Mouse (Mus musculus): ENCODE measurements around the gene Pxdc1.

Pxdc1 gene

GRCm38 (mm10) chr13:34650371-34650770 is 2.9 kb downstream of the Pxdc1 start:
- no peak for DNase-seq

- no peak for DNase-seq
These were observed 5.5 kb downstream of the Pxdc1 start for GRCm38 (mm10) chr13:34647751-34648150.

GRCm38 (mm10) chr13:34647221-34647620 is 6.1 kb downstream of the Pxdc1 start:
- no peak for DNase-seq

GRCm38 (mm10) chr13:34646240-34646750 is 7.0 kb downstream of the Pxdc1 start:
- no peak for DNase-seq

GRCm38 (mm10) chr13:34645519-34645918 is 7.8 kb downstream of the Pxdc1 start:
- DNase-seq: no peak

GRCm38 (mm10) chr13:34644401-34644800 is 8.9 kb downstream of the Pxdc1 start:
- DNase-seq: no peak

- no peak for DNase-seq
These were observed 9.4 kb downstream of the Pxdc1 start for GRCm38 (mm10) chr13:34643926-34644325.

- no peak for DNase-seq
These were observed 10.1 kb downstream of the Pxdc1 start for GRCm38 (mm10) chr13:34642941-34643875.

GRCm38 (mm10) chr13:34641066-34641465 is 12.2 kb downstream of the Pxdc1 start:
- no peak for DNase-seq

GRCm38 (mm10) chr13:34635978-34636377 is 17.3 kb downstream of the Pxdc1 start:
- no peak for DNase-seq

- DNase-seq: no peak
These were observed 23.0 kb downstream of the Pxdc1 start for GRCm38 (mm10) chr13:34630319-34630718.

GRCm38 (mm10) chr13:34629741-34630140 is 23.5 kb downstream of the Pxdc1 start:
- DNase-seq: no peak

GRCm38 (mm10) chr13:34627446-34627845 is 25.8 kb downstream of the Pxdc1 start:
- DNase-seq: no peak

- DNase-seq: no peak
These were observed 28.9 kb downstream of the Pxdc1 start for GRCm38 (mm10) chr13:34624414-34624813.

GRCm38 (mm10) chr13:34612402-34612801 is 40.9 kb downstream of the Pxdc1 start:
- DNase-seq: no peak

- no peak for DNase-seq
These were observed 43.6 kb downstream of the Pxdc1 start for GRCm38 (mm10) chr13:34609711-34610110.

- DNase-seq: no peak
These were observed 46.2 kb downstream of the Pxdc1 start for GRCm38 (mm10) chr13:34607079-34607478.

- no peak for DNase-seq
These were observed 47.4 kb downstream of the Pxdc1 start for GRCm38 (mm10) chr13:34605884-34606283.

GRCm38 (mm10) chr13:34605206-34605605 is 48.1 kb downstream of the Pxdc1 start:
- no peak for DNase-seq

- no peak for DNase-seq
These were observed 48.9 kb downstream of the Pxdc1 start for GRCm38 (mm10) chr13:34604406-34604805.

- no peak for DNase-seq
These were observed 50.5 kb downstream of the Pxdc1 start for GRCm38 (mm10) chr13:34602757-34603156.

GRCm38 (mm10) chr13:34596797-34597196 is 56.5 kb downstream of the Pxdc1 start:
- no peak for DNase-seq

All from thymus, adult 18-20 months (tissue).